Comparison of ENCODE assay signal across 14 mouse cellular contexts in the genomic region with DNA sequence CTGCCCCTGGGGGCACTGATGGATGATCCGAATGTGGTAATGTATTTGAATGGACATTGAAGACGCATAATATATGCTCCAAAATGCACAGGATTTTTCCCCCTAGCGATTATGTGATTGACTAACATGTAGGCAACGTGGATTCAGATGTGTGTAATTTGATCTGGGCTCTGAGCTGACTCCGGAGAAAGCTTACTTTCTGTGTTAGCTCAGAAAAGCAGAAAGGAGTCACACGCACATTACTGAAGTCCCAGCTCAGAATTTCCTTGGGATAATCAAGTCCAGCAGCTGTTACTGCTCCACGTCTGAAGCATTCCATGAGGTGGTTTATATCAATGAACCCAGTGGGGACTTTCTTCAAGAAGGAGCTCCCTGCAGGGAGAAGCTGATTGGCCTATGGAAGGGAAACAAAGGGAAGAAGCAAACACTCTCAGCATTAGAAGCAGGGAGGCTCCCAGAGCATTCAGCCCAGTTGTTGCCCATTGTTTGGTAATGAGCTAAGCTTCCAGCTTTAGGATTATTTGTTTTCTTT. TPM values are rescaled to one million over a fixed set of nuclear protein-coding genes. Genes with fewer than 3 reads are reported as not detected.
A peak's percentile ranks its signal among the peaks of the same experiment; 100 is the strongest.
DNase-seq lines count a peak whose midpoint lies in the region; ATAC-seq lines count a peak whose summit lies in the region.
"Had no signal": no experiment of that assay in that cellular context is flagged by ENCODE, and none has a peak within 500 bp of the region (broad histone marks: within the 10 kb centered on the region; RNA-seq: fewer than 3 reads in every experiment).

No protein-coding gene starts in this region.

- H3K9ac ChIP-seq in kidney, embryonic 15.5 days, result no peak overlapping the region
- H3K9ac ChIP-seq in embryonic facial prominence, embryonic 13.5 days, result no peak overlapping the region
- H3K9ac ChIP-seq in midbrain, embryonic 13.5 days (replicated peaks), result no peak overlapping the region
- H3K9ac ChIP-seq: stomach, embryonic 15.5 days had no signal

- H3K4me3 ChIP-seq in kidney, embryonic 15.5 days (replicated peaks), result no peak overlapping the region
- H3K4me3 ChIP-seq in embryonic facial prominence, embryonic 13.5 days, result no peak overlapping the region
- H3K4me3 ChIP-seq in midbrain, embryonic 13.5 days (replicated peaks), result no peak overlapping the region
- H3K4me3 ChIP-seq: heart, adult 2 months; stomach, embryonic 15.5 days had no signal

- H3K36me3 ChIP-seq in kidney, embryonic 15.5 days, result no peaks in the 10 kb centered on the region
- no peaks in the 10 kb centered on the region for H3K36me3 ChIP-seq in embryonic facial prominence, embryonic 13.5 days
- no peaks in the 10 kb centered on the region for H3K36me3 ChIP-seq in midbrain, embryonic 13.5 days
- H3K36me3 ChIP-seq: stomach, embryonic 15.5 days had no signal

- no peak overlapping the region for H3K4me2 ChIP-seq in kidney, embryonic 15.5 days
- no peak overlapping the region for H3K4me2 ChIP-seq in embryonic facial prominence, embryonic 13.5 days
- 0 out of 2 replicates have a peak overlapping the region, but pooled peaks have one; percentile 1 for H3K4me2 ChIP-seq in midbrain, embryonic 13.5 days (replicated peaks)
- H3K4me2 ChIP-seq: liver, embryonic 11.5 days; stomach, embryonic 15.5 days had no signal

- ATAC-seq in kidney, embryonic 15.5 days (replicated peaks; ENCODE audit: low FRiP score), result no peak
- ATAC-seq in embryonic facial prominence, embryonic 13.5 days (ENCODE audit: insufficient number of reproducible peaks, insufficient read depth, low FRiP score, low TSS enrichment, low read depth), result no peak
- ATAC-seq in midbrain, embryonic 13.5 days, result no peak
- ATAC-seq in frontal cortex, adult (ENCODE audit: low TSS enrichment), result no peak
- ATAC-seq: inflammation-experienced regulatory T-cells, adult 6 months had no signal

- no peaks in the 10 kb centered on the region for H3K4me1 ChIP-seq in kidney, embryonic 15.5 days
- no peaks in the 10 kb centered on the region for H3K4me1 ChIP-seq in embryonic facial prominence, embryonic 13.5 days
- no peaks in the 10 kb centered on the region; the same call in 1 of the 2 replicates for H3K4me1 ChIP-seq in midbrain, embryonic 13.5 days (replicated peaks)
- H3K4me1 ChIP-seq: stomach, embryonic 15.5 days had no signal

- 0 out of 2 replicates have a peak overlapping the region, but pooled peaks have one; percentile 22 for H3K27ac ChIP-seq in kidney, embryonic 15.5 days
- peak overlapping the region; percentile 75 for H3K27ac ChIP-seq in embryonic facial prominence, embryonic 13.5 days
- no peak overlapping the region for H3K27ac ChIP-seq in midbrain, embryonic 13.5 days
- H3K27ac ChIP-seq: heart, adult 2 months; stomach, embryonic 15.5 days had no signal

- H3K9me3 ChIP-seq in kidney, embryonic 15.5 days (replicated peaks), result no peaks in the 10 kb centered on the region
- no peaks in the 10 kb centered on the region for H3K9me3 ChIP-seq in embryonic facial prominence, embryonic 13.5 days
- H3K9me3 ChIP-seq in midbrain, embryonic 13.5 days, result no peaks in the 10 kb centered on the region
- H3K9me3 ChIP-seq: stomach, embryonic 15.5 days had no signal

- DNase-seq in kidney, adult 8-10 months, result no peak
- peak; percentile 50 for DNase-seq in ZHBTc4 (ENCODE audit: low read depth, low spot score)
- DNase-seq in adrenal gland, postnatal 10 days, result no peak
- no peak for DNase-seq in right cerebral cortex, postnatal 36 days (ENCODE audit: low spot score in 2 of 2)
- DNase-seq: cerebellum, postnatal 10 days; heart, adult 2 months; layer of hippocampus, adult 9-11 months had no signal

- H3K27me3 ChIP-seq in kidney, embryonic 15.5 days, result peaks cover 9% of the 10 kb centered on the region; the same call in 1 of the 2 replicates
- no peaks in the 10 kb centered on the region; the same call in 1 of the 2 replicates for H3K27me3 ChIP-seq in embryonic facial prominence, embryonic 13.5 days
- H3K27me3 ChIP-seq in midbrain, embryonic 13.5 days, result 0 out of 2 replicates have a peak, but pooled peaks cover 3% of the 10 kb centered on the region
- H3K27me3 ChIP-seq: stomach, embryonic 15.5 days had no signal

- 23% methylated on average over 7 of the region's 7 CpGs for WGBS in kidney, embryonic 15.5 days
- 15% methylated on average over 7 of the region's 7 CpGs for WGBS in embryonic facial prominence, embryonic 13.5 days
- WGBS in midbrain, embryonic 13.5 days, result 15% methylated on average over 7 of the region's 7 CpGs

RNA-seq across cellular contexts. Expression of gene Rap2c, which starts 17.9 kb away (rescaled TPM):
- 14.9 and 16.1 TPM in 2 replicates for polyA plus RNA-seq in kidney, embryonic 15.5 days (2015; fragmentation: Nextera tagmentation; extraction: Ambion mirVana)
- polyA plus RNA-seq in embryonic facial prominence, embryonic 13.5 days (2015; fragmentation: Nextera tagmentation; extraction: Ambion mirVana), result 29.1 and 32.5 TPM in 2 replicates
- 18.3 and 18.4 TPM in 2 replicates for polyA plus RNA-seq in midbrain, embryonic 13.5 days (2015; fragmentation: Nextera tagmentation; extraction: Ambion mirVana)
- total RNA-seq in adrenal gland, postnatal 10 days (2021), result 10 to 100 TPM; 27.2 to 28.5 TPM
